Mouse (Mus musculus): ENCODE measurements around the gene Slc26a10. TPM values are rescaled to one million over a fixed set of nuclear protein-coding genes. Genes with fewer than 3 reads are reported as not detected.
A peak's percentile ranks its signal among the peaks of the same experiment; 100 is the strongest.

Gene Slc26a10
- polyA plus RNA-seq, 1 experiment: not detected

DNA sequence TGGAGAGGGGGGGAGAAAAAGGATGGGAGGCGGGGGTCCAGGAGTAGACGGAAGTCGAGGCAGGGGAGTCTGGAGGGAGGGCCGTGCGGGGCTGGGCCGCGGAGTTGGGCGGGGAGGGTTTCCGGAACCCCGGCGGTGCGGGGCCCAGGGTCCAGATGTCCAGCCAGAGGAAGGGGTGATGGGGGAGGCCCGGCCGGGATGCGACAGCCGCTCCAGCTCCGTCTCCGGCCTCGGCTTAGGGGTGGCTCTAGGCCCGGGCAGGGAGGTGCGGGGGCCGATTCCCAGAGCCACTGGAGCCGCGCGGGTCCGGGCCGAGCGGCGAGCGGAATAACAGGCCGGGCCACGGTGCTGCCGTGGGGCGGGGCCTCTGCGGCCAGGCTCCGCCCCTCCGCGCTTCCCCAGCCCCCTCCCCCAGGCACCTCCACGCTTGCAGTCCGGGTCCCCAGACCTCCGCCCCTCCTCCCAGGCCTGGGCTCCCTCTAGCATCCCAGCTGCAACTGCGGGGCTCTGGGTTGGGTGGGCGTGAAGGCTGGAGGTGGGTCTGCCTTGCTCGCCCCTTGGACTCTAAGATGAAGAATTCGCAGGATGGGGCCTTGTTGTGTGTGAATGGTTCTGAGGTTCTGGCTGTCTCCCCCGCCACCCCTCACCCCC, 8.1 kb upstream of the Slc26a10 start:
- Histone ChIP-seq H3K4me3 (ENCODE audit: insufficient read depth, low read depth, low read length) (peak overlapping the region; percentile 91), H3K27ac (ENCODE audit: insufficient read depth, low read depth, low read length) (no peak overlapping the region), H3K4me1 (ENCODE audit: control insufficient read depth, insufficient read depth, low read length) (peaks cover 41% of the 10 kb centered on the region)
- under 1% methylated on average over 44 of the region's 46 CpGs for WGBS
- no peak for TF ChIP-seq CTCF (IDR thresholded peaks at IDR 0.05; ENCODE audit: insufficient read depth, low read depth, low read length)
- TF ChIP-seq POLR2A (IDR thresholded peaks at IDR 0.05; ENCODE audit: insufficient read depth, low read depth, low read length): peak; percentile 43; the same call in 1 of the 2 replicates

DNA sequence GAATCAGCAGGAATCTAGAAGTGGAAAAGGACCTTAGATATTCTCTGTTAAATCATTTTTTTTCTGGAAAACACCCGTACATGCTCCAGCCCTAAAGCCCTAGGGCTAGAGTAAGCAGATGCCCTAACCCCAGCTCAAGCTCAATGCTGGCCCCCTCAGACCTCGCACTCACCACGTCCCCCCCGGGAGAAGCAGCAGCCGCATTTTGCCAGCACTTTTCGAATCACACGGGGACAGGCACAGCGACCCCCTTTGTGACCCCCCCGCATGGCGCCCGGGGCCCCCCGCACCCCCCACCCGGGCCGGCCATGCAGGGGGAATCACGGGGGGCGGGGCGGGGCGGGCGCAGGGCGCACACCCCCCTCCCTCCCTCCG, 7.6 kb upstream of the Slc26a10 start:
- whole genome bisulfite sequencing: 2% methylated on average over 17 of the region's 21 CpGs
- H3K4me3 ChIP-seq (ENCODE audit: insufficient read depth, low read depth, low read length): peak overlapping the region; percentile 91
- TF ChIP-seq POLR2A (IDR thresholded peaks at IDR 0.05; ENCODE audit: insufficient read depth, low read depth, low read length) (no peak), CTCF (IDR thresholded peaks at IDR 0.05; ENCODE audit: insufficient read depth, low read depth, low read length) (no peak)
- H3K27ac ChIP-seq (ENCODE audit: insufficient read depth, low read depth, low read length): no peak overlapping the region
- peaks cover 40% of the 10 kb centered on the region for H3K4me1 ChIP-seq (ENCODE audit: control insufficient read depth, insufficient read depth, low read length)

- no peak for TF ChIP-seq POLR2A (IDR thresholded peaks at IDR 0.05; ENCODE audit: insufficient read depth, low read depth, low read length)
- no peak for TF ChIP-seq CTCF (IDR thresholded peaks at IDR 0.05; ENCODE audit: insufficient read depth, low read depth, low read length)
- peaks cover 34% of the 10 kb centered on the region for H3K4me1 ChIP-seq (ENCODE audit: control insufficient read depth, insufficient read depth, low read length)
- WGBS: 36% methylated on average over 10 of the region's 10 CpGs
- peak overlapping the region; percentile 91; the same call in 1 of the 2 replicates for H3K4me3 ChIP-seq (ENCODE audit: insufficient read depth, low read depth, low read length)
- H3K27ac ChIP-seq (ENCODE audit: insufficient read depth, low read depth, low read length): no peak overlapping the region
These were observed 7.1 kb upstream of the Slc26a10 start for GRCm38 (mm10) chr10:127187371-127188078.

- Histone ChIP-seq H3K27ac (ENCODE audit: insufficient read depth, low read depth, low read length) (no peak overlapping the region), H3K4me3 (ENCODE audit: insufficient read depth, low read depth, low read length) (no peak overlapping the region), H3K4me1 (ENCODE audit: control insufficient read depth, insufficient read depth, low read length) (peaks cover 32% of the 10 kb centered on the region)
- TF ChIP-seq POLR2A (IDR thresholded peaks at IDR 0.05; ENCODE audit: insufficient read depth, low read depth, low read length): no peak
- no peak for TF ChIP-seq CTCF (IDR thresholded peaks at IDR 0.05; ENCODE audit: insufficient read depth, low read depth, low read length)
- WGBS: 100% methylated on average over 1 of the region's 1 CpGs
These were observed 6.0 kb upstream of the Slc26a10 start for GRCm38 (mm10) chr10:127186451-127186850.

GRCm38 (mm10) chr10:127185506-127185905, 5.1 kb upstream of the Slc26a10 start:
- TF ChIP-seq CTCF (IDR thresholded peaks at IDR 0.05; ENCODE audit: insufficient read depth, low read depth, low read length): no peak
- TF ChIP-seq POLR2A (IDR thresholded peaks at IDR 0.05; ENCODE audit: insufficient read depth, low read depth, low read length): no peak
- WGBS: 89% methylated on average over 15 of the region's 15 CpGs
- H3K4me3 ChIP-seq (ENCODE audit: insufficient read depth, low read depth, low read length): no peak overlapping the region
- peaks cover 26% of the 10 kb centered on the region for H3K4me1 ChIP-seq (ENCODE audit: control insufficient read depth, insufficient read depth, low read length)
- H3K27ac ChIP-seq (ENCODE audit: insufficient read depth, low read depth, low read length): no peak overlapping the region

GRCm38 (mm10) chr10:127185101-127185500, 4.7 kb upstream of the Slc26a10 start:
- Histone ChIP-seq H3K4me3 (ENCODE audit: insufficient read depth, low read depth, low read length) (no peak overlapping the region), H3K27ac (ENCODE audit: insufficient read depth, low read depth, low read length) (no peak overlapping the region), H3K4me1 (ENCODE audit: control insufficient read depth, insufficient read depth, low read length) (peaks cover 29% of the 10 kb centered on the region)
- WGBS: 70% methylated on average over 9 of the region's 9 CpGs
- TF ChIP-seq POLR2A (IDR thresholded peaks at IDR 0.05; ENCODE audit: insufficient read depth, low read depth, low read length) (no peak), CTCF (IDR thresholded peaks at IDR 0.05; ENCODE audit: insufficient read depth, low read depth, low read length) (no peak)

- WGBS: 46% methylated on average over 20 of the region's 20 CpGs
- Histone ChIP-seq H3K4me3 (ENCODE audit: insufficient read depth, low read depth, low read length) (no peak overlapping the region), H3K4me1 (ENCODE audit: control insufficient read depth, insufficient read depth, low read length) (peaks cover 27% of the 10 kb centered on the region), H3K27ac (ENCODE audit: insufficient read depth, low read depth, low read length) (no peak overlapping the region)
- TF ChIP-seq POLR2A (IDR thresholded peaks at IDR 0.05; ENCODE audit: insufficient read depth, low read depth, low read length): no peak
These were observed 3.3 kb upstream of the Slc26a10 start for GRCm38 (mm10) chr10:127183759-127184158.

- Histone ChIP-seq H3K4me1 (ENCODE audit: control insufficient read depth, insufficient read depth, low read length) (peaks cover 32% of the 10 kb centered on the region), H3K27ac (ENCODE audit: insufficient read depth, low read depth, low read length) (no peak overlapping the region), H3K4me3 (ENCODE audit: insufficient read depth, low read depth, low read length) (no peak overlapping the region)
- WGBS: 91% methylated on average over 4 of the region's 4 CpGs
- TF ChIP-seq CTCF (IDR thresholded peaks at IDR 0.05; ENCODE audit: insufficient read depth, low read depth, low read length) (no peak), POLR2A (IDR thresholded peaks at IDR 0.05; ENCODE audit: insufficient read depth, low read depth, low read length) (no peak)
These were observed 2.2 kb upstream of the Slc26a10 start for GRCm38 (mm10) chr10:127182624-127183023.

DNA sequence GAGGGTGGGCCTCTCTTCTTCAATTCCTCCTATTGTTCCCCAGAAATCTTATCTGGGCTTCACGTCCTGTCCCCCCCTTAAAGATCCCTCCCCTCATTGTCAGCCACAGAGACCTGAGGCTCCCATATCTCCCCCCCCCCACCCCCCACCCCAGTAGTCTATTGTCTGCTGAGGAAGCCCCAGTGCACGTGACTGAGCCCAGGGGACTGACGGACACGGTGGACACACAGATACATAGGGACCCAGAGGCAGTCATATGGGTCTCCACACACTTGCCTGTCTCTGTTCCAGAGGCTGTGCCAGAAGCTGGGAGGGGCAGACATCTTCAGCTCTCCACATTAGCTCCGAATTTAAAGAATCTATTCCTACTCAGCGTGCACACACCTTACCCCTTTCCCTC, 1.1 kb upstream of the Slc26a10 start:
- 68% methylated on average over 6 of the region's 6 CpGs for WGBS
- Histone ChIP-seq H3K27ac (ENCODE audit: insufficient read depth, low read depth, low read length) (no peak overlapping the region), H3K4me1 (ENCODE audit: control insufficient read depth, insufficient read depth, low read length) (peaks cover 30% of the 10 kb centered on the region), H3K4me3 (ENCODE audit: insufficient read depth, low read depth, low read length) (no peak overlapping the region)
- no peak for TF ChIP-seq CTCF (IDR thresholded peaks at IDR 0.05; ENCODE audit: insufficient read depth, low read depth, low read length)
- TF ChIP-seq POLR2A (IDR thresholded peaks at IDR 0.05; ENCODE audit: insufficient read depth, low read depth, low read length): no peak

Data from olfactory bulb, adult 2 months (tissue).